Mouse (Mus musculus): Measurements from ENCODE around the gene 4931406C07Rik. TPM values are rescaled to one million over a fixed set of nuclear protein-coding genes. Genes with fewer than 3 reads are reported as not detected.

The 4931406C07Rik gene
- polyA plus RNA-seq, 1 experiment from 2014 or later, result 13.9 TPM

Small RNA genes lying within 50 kb of the gene (microRNA-seq; reads per million reads assigned to microRNA genes)
- gene Gm49349 (not detected), gene mmu-mir-7650 (not detected)

Other genes starting within 250 kb of the 4931406C07Rik start
- not detected in 2 replicates for gene Hephl1, start 194.3 kb downstream of the 4931406C07Rik start, polyA plus RNA-seq (2015; fragmentation: Nextera tagmentation; extraction: Ambion mirVana)
- gene Vstm5, start 67.4 kb downstream of the 4931406C07Rik start, polyA plus RNA-seq (2015; fragmentation: Nextera tagmentation; extraction: Ambion mirVana), result 22.9 and 24.8 TPM in 2 replicates
- 30.8 and 36.1 TPM in 2 replicates for gene Med17, start 26.5 kb downstream of the 4931406C07Rik start, polyA plus RNA-seq (2015; fragmentation: Nextera tagmentation; extraction: Ambion mirVana)
- 41.1 and 48.9 TPM in 2 replicates for gene Taf1d, start 234 bp downstream of the 4931406C07Rik start, polyA plus RNA-seq (2015; fragmentation: Nextera tagmentation; extraction: Ambion mirVana)
- gene Cep295, start 51.3 kb upstream of the 4931406C07Rik start, polyA plus RNA-seq (2015; fragmentation: Nextera tagmentation; extraction: Ambion mirVana), result 13.3 and 14.6 TPM in 2 replicates
- gene Smco4, start 187.0 kb upstream of the 4931406C07Rik start, polyA plus RNA-seq (2015; fragmentation: Nextera tagmentation; extraction: Ambion mirVana), result 0.29 and 0.49 TPM in 2 replicates